Mouse (Mus musculus) cortical plate, adult 2 months (tissue): ENCODE data around the gene Sertm1. TPM values are rescaled to one million over a fixed set of nuclear protein-coding genes. Genes with fewer than 3 reads are reported as not detected.

Experiments used
- H3K27ac ChIP-seq: fragments of 200-500 bp; 2 replicates; pipeline ENCODE4 v1.5.1; 2012; ENCODE audit warnings: low read length, control low read depth, inconsistent platforms; ENCODE audit not compliant: insufficient read depth
- H3K4me1 ChIP-seq: fragments of 200-500 bp; 2 replicates; pipeline ENCODE4 v1.6.1; 2011; ENCODE audit warnings: low read length; ENCODE audit not compliant: control insufficient read depth, insufficient read depth
- H3K4me3 ChIP-seq: fragments of 200-500 bp; 2 replicates; pipeline ENCODE4 v1.5.1; 2011; ENCODE audit warnings: mild to moderate bottlenecking, low read length, control low read depth; ENCODE audit not compliant: insufficient read depth
- CTCF ChIP-seq: fragments of 200-500 bp; IDR thresholded peaks from 2 replicates; pipeline ENCODE4 v1.5.1; 2011; ENCODE audit warnings: mild to moderate bottlenecking, control low read depth, low read length; ENCODE audit not compliant: insufficient read depth; ENCODE audit errors: extremely low read depth
- POLR2A ChIP-seq: fragments of 200-500 bp; IDR thresholded peaks from 2 replicates; pipeline ENCODE4 v1.6.1; 2011; ENCODE audit warnings: mild to moderate bottlenecking, low read length, control low read depth; ENCODE audit not compliant: insufficient read depth; ENCODE audit errors: extremely low read depth
- polyA plus RNA-seq: library from polyadenylated mRNA; depleted of rRNA; stranded (reverse); fragments of >200 nt; gene quantifications from 2 replicates; pipeline ENCODE4 v1.2.3, GENCODE M21; 2012; rRNA removed

Sertm1 gene
- polyA plus RNA-seq: 13.9 and 16.8 TPM in 2 replicates

- Histone ChIP-seq H3K27ac (no peak within 1 kb of the TSS), H3K4me1 (peaks cover 2% of the 10 kb centered on the region; the same call in 1 of the 2 replicates), H3K4me3 (peak within 1 kb of the TSS; percentile 64)
- no peak for TF ChIP-seq POLR2A
- TF ChIP-seq CTCF: no peak
Observed at GRCm38 (mm10) chr3:54915643-54916071, at the start of gene Sertm1. TSS of gene Sertm1 (minus strand) at chr3:54915887.

- no peak overlapping the region for H3K4me3 ChIP-seq
- no peak overlapping the region for H3K27ac ChIP-seq
- no peaks in the 10 kb centered on the region for H3K4me1 ChIP-seq
- no peak for TF ChIP-seq CTCF
- no peak for TF ChIP-seq POLR2A
Observed at GRCm38 (mm10) chr3:54964948-54965506, 49.3 kb upstream of the Sertm1 start.

- Histone ChIP-seq H3K4me1 (no peaks in the 10 kb centered on the region), H3K27ac (no peak overlapping the region), H3K4me3 (no peak overlapping the region)
- TF ChIP-seq POLR2A: no peak
- no peak for TF ChIP-seq CTCF
Observed at GRCm38 (mm10) chr3:54943067-54943810, 27.6 kb upstream of the Sertm1 start.

DNA sequence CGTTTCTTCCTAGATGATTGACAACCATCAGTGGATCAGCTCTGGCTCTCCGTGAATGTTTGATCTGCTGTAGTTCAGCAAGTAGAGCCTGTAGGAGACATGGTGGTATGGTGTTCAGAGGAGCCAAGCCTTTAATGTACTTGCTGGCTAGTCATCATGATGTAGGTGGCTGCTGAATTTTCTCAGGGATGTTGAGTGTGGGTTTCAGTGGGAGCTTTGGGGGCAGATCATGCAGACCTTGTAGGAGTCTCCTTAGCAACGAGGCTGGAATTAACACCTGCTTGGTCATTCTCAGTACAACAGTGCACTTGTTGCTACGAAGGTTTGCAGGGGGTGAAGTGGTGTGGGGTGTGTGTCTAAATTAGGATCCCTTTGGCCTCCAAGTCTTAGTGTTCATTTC, 18.8 kb upstream of the Sertm1 start:
- Histone ChIP-seq H3K27ac (no peak overlapping the region), H3K4me1 (no peaks in the 10 kb centered on the region; the same call in 1 of the 2 replicates), H3K4me3 (no peak overlapping the region)
- TF ChIP-seq POLR2A: no peak
- TF ChIP-seq CTCF: no peak

- Histone ChIP-seq H3K4me1 (no peaks in the 10 kb centered on the region; the same call in 1 of the 2 replicates), H3K4me3 (no peak overlapping the region), H3K27ac (no peak overlapping the region)
- TF ChIP-seq POLR2A: no peak
- no peak for TF ChIP-seq CTCF
Observed at GRCm38 (mm10) chr3:54932599-54932998, 16.9 kb upstream of the Sertm1 start.

DNA sequence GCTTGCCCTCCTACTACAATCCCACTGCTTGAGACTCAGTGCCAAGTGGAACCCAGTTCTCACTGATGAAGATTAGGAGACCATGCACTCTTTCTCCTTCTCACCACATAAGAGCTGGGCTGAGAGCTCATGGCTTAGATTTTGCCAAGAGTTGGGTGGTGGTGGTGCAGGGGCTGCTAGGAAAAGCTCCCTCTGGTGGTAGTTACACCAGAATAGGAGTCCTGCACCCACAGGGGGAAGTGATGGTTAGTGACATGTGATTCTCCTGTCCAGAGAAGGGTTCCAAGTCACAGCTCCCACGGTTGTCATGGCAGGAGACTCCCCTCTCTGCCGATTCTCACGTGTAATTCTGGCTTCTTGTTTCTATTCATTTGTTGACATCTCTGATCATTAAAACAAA, 4.7 kb upstream of the Sertm1 start:
- TF ChIP-seq CTCF (no peak), POLR2A (no peak)
- no peak overlapping the region for H3K4me3 ChIP-seq
- no peaks in the 10 kb centered on the region; the same call in 1 of the 2 replicates for H3K4me1 ChIP-seq
- H3K27ac ChIP-seq: no peak overlapping the region

- H3K27ac ChIP-seq: no peak overlapping the region
- H3K4me1 ChIP-seq: peaks cover 2% of the 10 kb centered on the region; the same call in 1 of the 2 replicates
- TF ChIP-seq POLR2A (no peak), CTCF (no peak)
- peak overlapping the region; percentile 64 for H3K4me3 ChIP-seq
Observed at GRCm38 (mm10) chr3:54914845-54915642, 643 bp downstream of the Sertm1 start.

GRCm38 (mm10) chr3:54908878-54909277, 6.8 kb downstream of the Sertm1 start:
- peaks cover 2% of the 10 kb centered on the region; the same call in 1 of the 2 replicates for H3K4me1 ChIP-seq
- no peak overlapping the region for H3K4me3 ChIP-seq
- no peak for TF ChIP-seq POLR2A
- TF ChIP-seq CTCF: no peak
- no peak overlapping the region for H3K27ac ChIP-seq

DNA sequence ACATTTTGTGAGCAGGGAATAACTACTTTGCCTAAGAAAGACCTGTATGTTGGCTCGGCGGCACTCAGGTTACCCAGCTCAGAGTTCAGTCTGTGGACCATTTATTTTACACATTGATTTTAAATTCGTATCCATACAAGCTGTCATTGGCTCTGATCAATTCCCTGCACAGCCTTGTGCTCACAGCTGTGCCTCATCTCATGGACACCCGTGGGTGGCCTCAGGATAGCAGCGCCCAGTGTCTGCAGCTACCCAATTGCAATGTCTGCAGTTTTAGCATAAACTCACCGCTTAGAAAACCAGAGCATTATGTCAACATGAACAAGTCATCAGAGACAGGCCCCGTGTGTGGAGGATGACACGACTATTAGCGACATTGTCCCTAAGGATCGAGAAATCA, 17.7 kb downstream of the Sertm1 start:
- H3K4me1 ChIP-seq: no peaks in the 10 kb centered on the region; the same call in 1 of the 2 replicates
- no peak overlapping the region for H3K4me3 ChIP-seq
- H3K27ac ChIP-seq: no peak overlapping the region
- no peak for TF ChIP-seq CTCF
- TF ChIP-seq POLR2A: no peak
